Mouse (Mus musculus) brain, adult 2 months (tissue): Measurements from ENCODE around the gene Pigx.

Experiments used
- DNase-seq: peaks from one replicate; pipeline ENCODE4 v3.0.0; 2011; ENCODE audit warnings: low read depth, low spot score

Gene Pigx

GRCm38 (mm10) chr16:32062226-32062625 is 37.3 kb downstream of the Pigx start:
- DNase-seq: no peak

DNA sequence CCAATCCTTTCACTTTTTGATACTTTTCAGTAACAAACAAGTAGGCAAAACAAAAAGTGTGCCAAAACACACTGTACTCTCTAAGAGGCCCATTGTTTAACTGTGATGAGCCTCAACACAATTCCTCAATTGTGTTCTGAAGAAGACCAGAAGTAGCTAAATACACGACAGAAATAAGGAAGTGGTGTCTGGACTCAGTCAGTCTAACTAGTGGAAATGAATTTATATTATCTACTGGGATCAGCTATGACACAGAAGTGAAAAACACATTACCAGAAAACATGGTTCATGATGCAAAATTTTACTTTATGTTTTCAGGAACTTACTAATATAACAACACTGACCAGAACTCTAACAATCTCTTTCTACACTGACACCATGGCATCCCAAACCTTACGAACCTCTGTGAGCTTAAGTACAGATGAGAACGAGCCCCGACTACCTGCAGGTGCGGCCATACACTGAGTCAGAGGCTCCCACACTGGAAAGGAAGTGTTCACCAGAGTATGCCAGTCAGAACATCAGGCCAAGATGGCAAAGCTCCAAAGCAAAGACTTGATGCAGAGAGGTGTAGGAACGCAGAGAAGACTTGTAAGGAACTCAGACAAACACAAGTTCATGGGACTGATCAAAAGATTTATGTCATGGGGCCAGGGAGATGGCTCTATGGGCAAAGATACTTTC is 39.6 kb downstream of the Pigx start:
- no peak for DNase-seq

GRCm38 (mm10) chr16:32058817-32059216 is 40.7 kb downstream of the Pigx start:
- DNase-seq: no peak

- no peak for DNase-seq
Measured at GRCm38 (mm10) chr16:32042367-32042766, 57.2 kb downstream of the Pigx start.
